Mouse (Mus musculus): ENCODE results near the gene Slf2. TPM values are rescaled to one million over a fixed set of nuclear protein-coding genes. Genes with fewer than 3 reads are reported as not detected.

Gene Slf2
- polyA plus RNA-seq, 1 experiment = 7.7 TPM

DNA sequence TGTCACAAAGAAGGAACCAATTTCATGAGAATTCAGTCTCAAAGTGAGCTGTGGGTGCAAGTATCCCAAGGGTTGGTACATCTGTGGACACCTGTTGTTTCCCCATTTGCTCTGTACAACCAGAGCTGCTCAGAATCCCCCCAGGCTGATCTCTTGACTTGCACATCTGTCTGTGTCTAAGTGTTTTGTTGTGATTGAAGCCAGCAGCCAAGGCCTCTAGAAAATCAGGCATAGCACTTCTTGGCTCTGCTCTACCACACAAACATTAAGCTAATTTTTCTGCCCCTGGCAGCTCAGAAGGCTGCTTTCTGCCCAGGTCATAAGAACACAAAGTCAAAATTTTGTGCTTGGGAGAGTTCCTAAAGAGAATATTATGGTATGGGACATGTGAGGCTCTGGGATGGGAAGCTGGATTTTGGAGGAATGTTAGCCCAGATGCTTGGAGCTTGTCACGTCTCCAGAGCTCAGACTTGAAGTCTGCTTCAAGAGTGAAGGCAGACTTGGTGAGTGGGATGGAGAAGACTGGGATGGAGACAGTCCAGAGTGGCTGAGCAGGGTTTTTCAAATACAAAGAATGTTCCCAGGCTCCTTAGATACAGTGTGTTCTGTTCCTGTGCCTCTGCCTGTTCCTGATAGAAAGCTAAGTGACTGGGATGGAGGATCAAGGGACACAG, 9.3 kb upstream of the Slf2 start:
- TF ChIP-seq POLR2A (IDR thresholded peaks at IDR 0.05; ENCODE audit: borderline replicate concordance, control insufficient read depth, low read depth, low read length) (no peak), CTCF (IDR thresholded peaks at IDR 0.05; ENCODE audit: control insufficient read depth, insufficient read depth, low read length) (no peak)
- WGBS = 72% methylated on average over 1 of the region's 1 CpGs
- Histone ChIP-seq H3K27ac (ENCODE audit: control insufficient read depth, insufficient read depth, low read depth, low read length, poor library complexity) (no peak overlapping the region), H3K4me1 (ENCODE audit: control insufficient read depth, insufficient read depth, low read length) (no peaks in the 10 kb centered on the region), H3K4me3 (replicated peaks; ENCODE audit: control insufficient read depth, low read depth, low read length) (no peak overlapping the region)

DNA sequence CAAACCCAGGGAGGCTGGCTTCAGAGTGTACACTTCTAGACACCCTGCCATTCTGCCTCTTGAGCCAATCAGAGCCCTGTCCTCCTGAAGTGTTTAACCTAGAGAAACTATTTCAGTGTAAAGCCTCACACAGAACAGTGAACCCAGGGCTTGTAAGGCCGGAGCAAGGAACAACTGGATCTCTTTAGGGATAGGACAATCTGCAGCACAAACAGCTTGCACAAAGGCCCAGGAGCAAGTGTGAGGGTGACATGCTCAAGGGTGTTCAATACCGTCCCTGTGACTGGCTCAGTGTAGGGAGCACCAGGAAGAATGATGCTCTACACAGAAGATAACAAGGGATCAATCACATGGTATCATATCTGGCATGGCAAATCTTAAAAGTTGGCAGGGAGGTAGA, 8.4 kb upstream of the Slf2 start:
- Histone ChIP-seq H3K4me1 (ENCODE audit: control insufficient read depth, insufficient read depth, low read length) (no peaks in the 10 kb centered on the region), H3K4me3 (replicated peaks; ENCODE audit: control insufficient read depth, low read depth, low read length) (no peak overlapping the region), H3K27ac (ENCODE audit: control insufficient read depth, insufficient read depth, low read depth, low read length, poor library complexity) (no peak overlapping the region)
- WGBS = 73% methylated on average over 2 of the region's 2 CpGs
- TF ChIP-seq CTCF (IDR thresholded peaks at IDR 0.05; ENCODE audit: control insufficient read depth, insufficient read depth, low read length) = no peak
- TF ChIP-seq POLR2A (IDR thresholded peaks at IDR 0.05; ENCODE audit: borderline replicate concordance, control insufficient read depth, low read depth, low read length) = no peak

DNA sequence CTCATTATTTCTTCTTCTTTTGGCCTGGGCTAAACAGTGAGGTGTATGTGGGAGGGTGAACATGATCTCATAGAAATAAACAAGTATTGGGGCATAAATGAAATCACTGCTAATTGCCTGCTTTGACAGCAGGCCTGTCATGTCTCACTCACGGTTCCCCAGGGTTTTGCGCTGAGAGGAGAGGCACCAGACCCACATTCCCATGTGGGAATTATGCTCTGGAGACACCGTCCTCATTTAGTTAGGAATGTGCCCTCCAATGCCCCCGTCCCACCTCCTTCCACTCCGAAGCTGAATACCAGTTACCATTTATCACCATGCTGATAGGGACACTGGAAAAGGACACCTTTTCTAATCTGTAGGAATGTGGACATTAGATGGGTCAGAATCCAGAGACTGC, 6.3 kb upstream of the Slf2 start:
- Histone ChIP-seq H3K27ac (ENCODE audit: control insufficient read depth, insufficient read depth, low read depth, low read length, poor library complexity) (no peak overlapping the region), H3K4me3 (replicated peaks; ENCODE audit: control insufficient read depth, low read depth, low read length) (no peak overlapping the region), H3K4me1 (ENCODE audit: control insufficient read depth, insufficient read depth, low read length) (no peaks in the 10 kb centered on the region)
- TF ChIP-seq CTCF (IDR thresholded peaks at IDR 0.05; ENCODE audit: control insufficient read depth, insufficient read depth, low read length) (no peak), POLR2A (IDR thresholded peaks at IDR 0.05; ENCODE audit: borderline replicate concordance, control insufficient read depth, low read depth, low read length) (no peak)
- 84% methylated on average over 5 of the region's 5 CpGs for WGBS

DNA sequence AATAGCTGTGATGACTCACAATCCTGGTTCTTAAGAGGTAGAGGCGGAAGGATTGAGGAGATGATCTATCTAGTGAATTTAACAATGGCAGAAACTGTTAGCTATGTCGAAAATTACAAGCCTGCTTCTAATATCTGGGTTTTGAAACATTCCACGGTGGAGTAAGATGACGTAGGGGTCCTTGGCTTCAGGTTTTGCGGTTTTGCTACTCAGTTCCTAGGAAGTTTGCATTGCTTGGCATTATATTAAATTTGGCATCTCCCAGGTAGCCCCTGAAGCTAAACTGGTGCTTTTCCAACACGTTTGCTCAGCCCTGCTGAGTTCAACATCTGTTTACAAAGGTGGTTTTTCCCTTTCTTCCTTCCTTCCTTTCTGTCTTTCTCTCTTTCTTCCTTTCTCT, 4.2 kb upstream of the Slf2 start:
- WGBS = 57% methylated on average over 6 of the region's 6 CpGs
- Histone ChIP-seq H3K27ac (ENCODE audit: control insufficient read depth, insufficient read depth, low read depth, low read length, poor library complexity) (no peak overlapping the region), H3K4me1 (ENCODE audit: control insufficient read depth, insufficient read depth, low read length) (no peaks in the 10 kb centered on the region), H3K4me3 (replicated peaks; ENCODE audit: control insufficient read depth, low read depth, low read length) (no peak overlapping the region)
- TF ChIP-seq POLR2A (IDR thresholded peaks at IDR 0.05; ENCODE audit: borderline replicate concordance, control insufficient read depth, low read depth, low read length) = no peak
- no peak for TF ChIP-seq CTCF (IDR thresholded peaks at IDR 0.05; ENCODE audit: control insufficient read depth, insufficient read depth, low read length)

DNA sequence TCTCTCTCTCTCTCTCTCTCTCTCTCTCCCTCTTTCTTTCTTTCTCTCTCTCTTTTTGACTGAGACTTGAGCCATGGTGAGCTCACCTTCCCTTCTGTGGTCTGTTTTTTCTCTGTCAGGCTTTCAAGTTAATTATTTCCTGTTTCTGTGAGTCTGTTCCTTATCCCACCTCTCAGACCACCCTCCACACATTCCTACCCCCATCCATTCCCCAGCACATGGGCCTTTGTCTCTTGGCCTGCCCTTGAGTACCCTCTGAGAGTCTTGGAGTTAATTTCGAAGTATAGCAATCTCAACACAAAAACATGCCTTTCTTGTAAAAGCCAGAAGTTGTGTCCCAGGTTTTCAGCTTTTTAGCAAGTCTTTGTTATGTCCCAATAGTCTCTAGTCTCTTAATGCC, 3.7 kb upstream of the Slf2 start:
- Histone ChIP-seq H3K27ac (ENCODE audit: control insufficient read depth, insufficient read depth, low read depth, low read length, poor library complexity) (no peak overlapping the region), H3K4me3 (replicated peaks; ENCODE audit: control insufficient read depth, low read depth, low read length) (no peak overlapping the region), H3K4me1 (ENCODE audit: control insufficient read depth, insufficient read depth, low read length) (no peaks in the 10 kb centered on the region; the same call in 1 of the 2 replicates)
- 48% methylated on average over 1 of the region's 1 CpGs for WGBS
- TF ChIP-seq POLR2A (IDR thresholded peaks at IDR 0.05; ENCODE audit: borderline replicate concordance, control insufficient read depth, low read depth, low read length) (no peak), CTCF (IDR thresholded peaks at IDR 0.05; ENCODE audit: control insufficient read depth, insufficient read depth, low read length) (no peak)

DNA sequence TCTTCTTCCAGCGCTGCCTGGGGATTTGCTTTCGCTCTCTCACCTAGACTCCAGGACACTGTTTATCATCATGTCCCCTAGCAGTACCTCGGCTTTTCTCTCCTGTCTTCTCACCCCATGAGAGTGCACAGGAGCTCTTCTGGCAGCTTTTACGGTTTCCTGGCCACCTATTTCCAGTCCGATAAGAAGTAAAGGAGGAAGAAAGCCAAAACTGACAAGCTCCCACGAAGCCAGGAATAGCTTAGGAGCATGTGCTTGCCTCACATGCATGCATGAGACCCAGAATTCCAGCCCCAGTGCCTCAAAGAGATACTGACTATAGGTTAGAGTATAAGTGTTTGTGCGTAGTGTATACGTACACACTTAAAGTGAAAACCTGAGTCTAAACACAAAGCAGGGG, 2.8 kb upstream of the Slf2 start:
- TF ChIP-seq POLR2A (IDR thresholded peaks at IDR 0.05; ENCODE audit: borderline replicate concordance, control insufficient read depth, low read depth, low read length) (no peak), CTCF (IDR thresholded peaks at IDR 0.05; ENCODE audit: control insufficient read depth, insufficient read depth, low read length) (no peak)
- 43% methylated on average over 8 of the region's 8 CpGs for WGBS
- Histone ChIP-seq H3K4me3 (replicated peaks; ENCODE audit: control insufficient read depth, low read depth, low read length) (no peak overlapping the region), H3K27ac (ENCODE audit: control insufficient read depth, insufficient read depth, low read depth, low read length, poor library complexity) (no peak overlapping the region), H3K4me1 (ENCODE audit: control insufficient read depth, insufficient read depth, low read length) (no peaks in the 10 kb centered on the region; the same call in 1 of the 2 replicates)

DNA sequence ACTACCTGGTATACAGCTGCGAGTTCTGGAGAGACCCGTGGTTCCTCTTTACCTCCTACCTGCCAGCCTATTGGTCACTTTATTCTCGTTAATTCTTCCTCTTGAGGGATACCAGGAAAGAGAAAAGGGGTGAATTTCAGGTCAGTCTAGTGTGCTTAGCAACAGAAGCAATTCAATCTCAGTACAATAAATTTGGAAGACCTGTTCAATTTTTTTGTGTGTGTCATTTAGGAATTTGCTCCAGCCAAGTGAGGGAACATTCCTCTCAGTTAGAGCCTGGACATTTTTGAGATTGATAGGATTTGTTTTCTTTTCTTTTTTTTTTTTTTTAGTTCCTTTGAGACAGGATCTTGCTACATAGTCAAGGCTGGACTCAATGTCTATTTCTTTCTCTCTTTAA, 1.7 kb upstream of the Slf2 start:
- Histone ChIP-seq H3K4me1 (ENCODE audit: control insufficient read depth, insufficient read depth, low read length) (no peaks in the 10 kb centered on the region; the same call in 1 of the 2 replicates), H3K4me3 (replicated peaks; ENCODE audit: control insufficient read depth, low read depth, low read length) (no peak overlapping the region), H3K27ac (ENCODE audit: control insufficient read depth, insufficient read depth, low read depth, low read length, poor library complexity) (no peak overlapping the region)
- WGBS = 21% methylated on average over 3 of the region's 3 CpGs
- TF ChIP-seq POLR2A (IDR thresholded peaks at IDR 0.05; ENCODE audit: borderline replicate concordance, control insufficient read depth, low read depth, low read length) = no peak
- no peak for TF ChIP-seq CTCF (IDR thresholded peaks at IDR 0.05; ENCODE audit: control insufficient read depth, insufficient read depth, low read length)

DNA sequence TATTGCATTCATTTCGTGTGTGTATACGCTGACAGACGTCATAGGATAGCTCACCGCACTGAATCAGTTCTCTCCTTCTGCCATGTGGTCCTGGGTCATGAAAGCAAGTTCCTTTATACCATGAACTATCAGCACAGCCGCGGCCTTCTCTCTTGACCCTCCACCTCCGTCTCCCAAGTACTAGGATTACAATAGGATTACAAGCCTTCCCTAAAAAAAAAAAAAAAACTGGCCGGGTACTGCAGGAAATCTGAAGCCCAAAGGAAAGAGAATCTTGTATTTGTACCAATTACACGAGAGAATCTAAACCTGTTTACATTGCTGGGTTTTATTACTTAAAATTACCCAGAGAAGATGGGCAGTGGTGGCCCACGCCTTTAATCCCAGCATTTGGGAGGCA, 1.3 kb upstream of the Slf2 start:
- TF ChIP-seq CTCF (IDR thresholded peaks at IDR 0.05; ENCODE audit: control insufficient read depth, insufficient read depth, low read length) (no peak), POLR2A (IDR thresholded peaks at IDR 0.05; ENCODE audit: borderline replicate concordance, control insufficient read depth, low read depth, low read length) (no peak)
- Histone ChIP-seq H3K4me3 (replicated peaks; ENCODE audit: control insufficient read depth, low read depth, low read length) (no peak overlapping the region), H3K4me1 (ENCODE audit: control insufficient read depth, insufficient read depth, low read length) (no peaks in the 10 kb centered on the region; the same call in 1 of the 2 replicates), H3K27ac (ENCODE audit: control insufficient read depth, insufficient read depth, low read depth, low read length, poor library complexity) (no peak overlapping the region)
- 79% methylated on average over 10 of the region's 10 CpGs for whole genome bisulfite sequencing

DNA sequence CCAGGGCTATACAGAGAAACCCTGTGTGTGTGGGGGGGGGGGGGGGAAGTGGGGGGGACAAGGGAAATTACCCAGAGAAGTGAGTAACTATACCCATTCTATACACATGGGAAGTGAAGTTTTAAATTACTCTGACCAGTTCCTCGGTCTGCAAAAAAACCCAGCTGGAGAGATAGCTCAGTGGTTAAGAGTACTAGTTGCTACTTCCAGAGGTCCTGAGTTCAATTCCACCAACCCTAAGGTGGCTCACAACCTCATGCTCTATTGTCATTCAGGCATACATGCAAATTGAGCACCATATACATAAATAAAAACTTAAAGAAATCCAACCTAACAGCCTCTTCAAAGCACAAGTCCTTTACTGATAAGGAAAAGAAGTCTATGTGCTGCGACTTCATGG, 829 bp upstream of the Slf2 start:
- 11% methylated on average over 2 of the region's 2 CpGs for WGBS
- H3K4me1 ChIP-seq (ENCODE audit: control insufficient read depth, insufficient read depth, low read length) = no peaks in the 10 kb centered on the region; the same call in 1 of the 2 replicates
- TF ChIP-seq POLR2A (IDR thresholded peaks at IDR 0.05; ENCODE audit: borderline replicate concordance, control insufficient read depth, low read depth, low read length) = no peak
- H3K27ac ChIP-seq (ENCODE audit: control insufficient read depth, insufficient read depth, low read depth, low read length, poor library complexity) = no peak overlapping the region; the same call in 1 of the 2 replicates
- no peak overlapping the region for H3K4me3 ChIP-seq (replicated peaks; ENCODE audit: control insufficient read depth, low read depth, low read length)

Data from bone marrow, adult 2 months (tissue).